Mouse (Mus musculus): Measurements from ENCODE around the gene Klhl41.
"Not testable (repeated sequence)": the region's sequence is repeated elsewhere in the genome, so short reads cannot be mapped to it uniquely, and the experiment has no call there.

DNA sequence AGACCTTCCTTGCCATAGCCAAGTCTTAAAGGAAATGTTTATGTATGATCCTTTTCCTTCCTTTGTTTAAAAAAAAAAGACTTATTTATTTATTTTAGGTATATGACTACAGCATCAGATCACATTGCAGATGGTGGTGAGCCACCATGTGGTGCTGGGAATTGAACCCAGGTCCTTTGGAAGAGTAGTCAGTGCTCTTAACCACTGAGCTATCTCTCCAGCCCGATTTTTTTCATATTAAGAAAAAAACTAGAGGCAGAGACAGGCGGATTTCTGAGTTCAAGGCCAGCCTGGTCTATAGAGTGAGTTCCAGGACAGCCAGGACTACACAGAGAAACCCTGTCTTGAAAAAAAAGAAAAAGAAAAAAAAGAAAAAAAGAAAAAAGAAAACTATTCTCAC lies 7.3 kb downstream of the Klhl41 start:
- TF ChIP-seq CTCF (IDR thresholded peaks at IDR 0.05; ENCODE audit: extremely low read depth, insufficient read length, insufficient replicate concordance, low read depth, low read length); POLR2A (IDR thresholded peaks at IDR 0.05; ENCODE audit: low read depth, low read length): not testable (repeated sequence)
